Mouse (Mus musculus) olfactory bulb, adult 2 months (tissue): ENCODE data around the gene Trim12c. TPM values are rescaled to one million over a fixed set of nuclear protein-coding genes. Genes with fewer than 3 reads are reported as not detected.
"Not testable (repeated sequence)": the region's sequence is repeated elsewhere in the genome, so short reads cannot be mapped to it uniquely, and the experiment has no call there.

Experiments
- H3K27ac ChIP-seq: fragments of 200-500 bp; 2 replicates; pipeline ENCODE4 v1.5.1; 2012; ENCODE audit warnings: low read depth, low read length; ENCODE audit not compliant: insufficient read depth
- H3K4me1 ChIP-seq: fragments of 200-500 bp; 2 replicates; pipeline ENCODE4 v1.6.1; 2012; ENCODE audit warnings: low read length; ENCODE audit not compliant: control insufficient read depth, insufficient read depth
- H3K4me3 ChIP-seq: fragments of 200-500 bp; 2 replicates; pipeline ENCODE4 v1.5.1; 2012; ENCODE audit warnings: mild to moderate bottlenecking, low read depth, low read length, moderate library complexity; ENCODE audit not compliant: insufficient read depth
- CTCF ChIP-seq: fragments of 200-500 bp; IDR thresholded peaks from 2 replicates; pipeline ENCODE4 v1.5.1; 2012; ENCODE audit warnings: low read depth, mild to moderate bottlenecking, low read length, moderate library complexity; ENCODE audit not compliant: insufficient read depth
- POLR2A ChIP-seq: fragments of 200-500 bp; IDR thresholded peaks from 2 replicates; pipeline ENCODE4 v1.6.1; 2012; ENCODE audit warnings: mild to moderate bottlenecking, low read depth, low read length, moderate library complexity; ENCODE audit not compliant: insufficient read depth
- WGBS: fragments of 180-500 bp; shearing (Covaris S2); methylation state at CpG from one replicate; pipeline ENCODE4 v1.1.7; 2018; 5-methylcytosine and 5-hydroxymethylcytosine counted together
- polyA plus RNA-seq: library from polyadenylated mRNA; stranded (reverse); fragments of >200 nt; gene quantifications from 2 replicates; pipeline ENCODE4 v1.2.4, GENCODE M21; 2012; ENCODE audit warnings: low replicate concordance; ENCODE audit not compliant: missing spikeins, insufficient read depth, insufficient read length

Trim12c gene
- polyA plus RNA-seq, 1 experiment, result not detected

DNA sequence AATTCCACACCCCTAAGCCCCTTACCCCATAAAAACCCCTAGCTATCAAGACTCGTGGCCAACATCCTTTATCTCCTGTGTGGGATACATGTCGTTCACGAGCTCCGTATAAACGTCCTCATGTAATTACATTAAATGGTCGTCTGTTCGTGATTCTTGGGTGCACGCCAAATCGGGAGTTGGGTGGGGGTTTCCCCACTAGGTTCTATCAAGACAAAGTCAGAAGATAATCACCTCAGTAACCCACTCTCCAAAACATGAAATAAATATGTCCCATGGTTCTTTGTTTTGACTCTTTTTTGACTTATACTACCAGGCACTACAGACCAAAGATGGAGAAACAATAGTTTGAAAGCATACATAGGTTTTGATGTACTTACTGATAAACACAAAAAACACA lies 31.1 kb downstream of the Trim12c start:
- no peak overlapping the region for H3K27ac ChIP-seq
- H3K4me1 ChIP-seq, result no peaks in the 10 kb centered on the region
- WGBS, result 55% methylated on average over 9 of the region's 9 CpGs
- no peak overlapping the region for H3K4me3 ChIP-seq
- TF ChIP-seq CTCF (no peak), POLR2A (no peak)

DNA sequence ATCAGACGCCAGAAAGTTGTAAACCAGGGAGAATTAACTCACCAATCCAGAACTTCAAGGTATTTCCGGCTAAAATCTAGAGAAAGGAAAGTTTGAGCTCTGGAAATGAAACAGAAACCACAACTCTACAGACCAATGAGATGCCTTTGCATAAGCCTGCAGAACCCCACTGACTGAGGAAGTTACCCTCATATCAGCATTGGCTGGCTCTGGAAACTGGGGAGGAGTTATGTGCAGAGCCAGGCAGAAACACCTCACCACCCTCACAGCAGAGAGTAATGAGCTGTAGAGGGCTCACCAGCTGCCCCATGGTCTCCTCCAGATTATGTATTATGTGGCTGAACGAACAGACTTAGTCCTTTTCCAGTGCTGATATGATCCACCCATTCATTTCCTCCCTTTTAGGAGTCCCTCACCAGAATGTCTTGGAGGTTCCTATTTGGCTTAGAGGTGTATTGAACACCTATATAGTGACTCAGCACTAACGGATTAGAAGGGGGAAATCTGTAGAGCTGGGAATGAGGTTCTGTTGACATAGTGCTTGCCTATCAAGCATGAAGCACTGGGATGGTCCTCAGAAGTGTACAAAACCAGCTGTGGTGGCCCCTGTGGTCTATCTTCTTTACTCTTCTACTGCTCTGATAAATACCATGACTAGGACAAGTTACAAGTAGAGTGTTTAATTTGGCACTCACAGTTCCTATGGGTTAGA lies 37.6 kb downstream of the Trim12c start, which contains the start of gene Trim12a:
Gene Trim12a, minus strand, starts transcription at position 98 of the 712 bp plus-strand sequence.
- 30% methylated on average over 4 of the region's 4 CpGs for WGBS
- not testable (repeated sequence) for H3K27ac ChIP-seq, H3K4me1 ChIP-seq
- H3K4me3 ChIP-seq, result peak within 1 kb of the TSS; percentile 22

DNA sequence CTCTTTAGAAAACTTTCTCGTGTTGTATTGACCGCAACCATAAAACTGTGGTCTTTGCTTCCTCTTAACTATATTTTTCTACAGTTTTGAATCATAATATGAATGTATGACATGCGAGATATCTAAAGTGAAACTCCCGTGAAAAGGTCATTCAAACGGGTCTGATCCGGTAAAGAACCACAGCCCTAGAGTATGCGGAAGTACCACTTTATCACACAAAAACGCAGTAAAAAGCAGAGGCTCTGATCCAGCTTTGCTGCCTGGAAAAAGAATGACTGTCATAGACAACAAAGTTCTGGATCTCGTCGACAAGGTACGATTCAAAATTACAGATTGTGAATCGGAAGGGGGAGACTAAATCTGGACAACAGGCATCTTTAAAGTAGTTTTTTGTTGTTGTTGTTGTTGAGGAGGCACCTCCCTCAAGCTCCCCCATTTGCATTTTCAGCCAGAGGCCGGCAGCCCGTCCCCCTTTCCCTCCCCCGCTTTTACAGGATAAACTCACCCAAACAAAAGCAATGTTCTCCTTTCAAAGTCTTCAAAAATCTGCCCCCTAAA lies 38.3 kb downstream of the Trim12c start:
- TF ChIP-seq POLR2A (no peak), CTCF (no peak)
- H3K4me1 ChIP-seq, result no peaks in the 10 kb centered on the region
- H3K4me3 ChIP-seq, result peak overlapping the region; percentile 22
- WGBS, result 6% methylated on average over 15 of the region's 15 CpGs
- no peak overlapping the region for H3K27ac ChIP-seq

DNA sequence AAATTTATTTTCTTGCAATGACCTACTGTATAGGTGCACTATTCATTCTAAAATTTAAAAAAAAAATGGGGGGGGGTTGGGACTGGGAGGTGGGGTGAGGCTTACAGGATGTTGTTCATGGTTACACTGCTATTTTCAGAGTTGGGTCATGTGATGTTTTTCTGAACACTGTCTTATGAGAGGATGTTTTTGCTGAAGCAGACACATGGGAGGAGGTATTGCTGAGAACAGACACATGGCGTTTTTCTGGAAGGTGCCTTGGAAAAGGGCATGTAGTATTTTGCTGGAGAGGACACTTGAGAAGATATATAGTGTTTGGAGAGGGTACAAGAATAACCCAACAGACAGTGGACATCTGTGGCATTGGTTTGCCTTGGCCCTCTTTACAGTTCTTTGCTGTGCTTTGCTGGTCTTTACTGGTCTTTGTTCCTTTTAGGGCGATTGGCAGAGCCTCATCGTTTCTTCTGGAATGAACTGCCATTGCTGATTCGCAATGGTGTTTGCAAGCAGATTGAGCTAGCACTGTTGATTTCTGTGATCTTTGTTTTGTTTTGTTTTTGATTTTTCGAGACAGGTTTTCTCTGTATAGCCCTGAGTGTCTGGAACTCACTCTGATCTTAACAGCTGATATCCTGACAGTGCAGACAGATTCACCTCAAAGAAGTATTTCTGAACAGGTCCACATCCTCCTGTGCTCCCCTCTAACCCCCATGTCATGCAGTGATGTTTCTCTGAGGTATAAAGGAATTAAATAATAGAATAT lies 61.3 kb downstream of the Trim12c start:
- Histone ChIP-seq H3K4me1 (no peaks in the 10 kb centered on the region), H3K27ac (no peak overlapping the region), H3K4me3 (no peak overlapping the region)
- TF ChIP-seq CTCF, result no peak
- TF ChIP-seq POLR2A, result no peak
- WGBS, result 79% methylated on average over 5 of the region's 5 CpGs

DNA sequence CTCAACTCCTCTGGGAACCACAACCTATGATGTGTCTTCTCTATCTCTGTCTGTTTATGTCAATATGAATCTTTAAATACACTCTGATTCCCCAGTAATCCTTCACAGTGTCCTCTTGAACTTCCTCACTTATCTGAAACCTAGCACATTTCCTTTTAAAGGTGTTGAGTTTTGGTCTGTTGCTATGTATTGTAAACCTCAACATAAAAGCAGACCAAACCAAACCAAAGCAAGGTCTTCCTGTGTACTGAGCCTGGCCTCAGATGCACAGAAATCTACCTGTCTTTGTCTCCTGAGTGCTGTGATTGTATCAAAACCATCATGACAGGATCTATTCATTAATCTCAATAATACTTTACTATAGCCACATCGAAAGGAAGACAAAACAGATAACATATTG lies 62.5 kb downstream of the Trim12c start:
- Histone ChIP-seq H3K27ac (no peak overlapping the region), H3K4me3 (no peak overlapping the region), H3K4me1 (no peaks in the 10 kb centered on the region)
- TF ChIP-seq CTCF, result no peak
- WGBS, result 82% methylated on average over 1 of the region's 1 CpGs

Other genes starting within 250 kb of the Trim12c start
- not detected in 2 replicates for gene Olfr646, start 248.5 kb downstream of the Trim12c start, polyA plus RNA-seq
- not detected in 2 replicates for gene Ubqln5, start 223.5 kb downstream of the Trim12c start, polyA plus RNA-seq
- gene Olfr643, start 216.0 kb downstream of the Trim12c start, polyA plus RNA-seq, result not detected in 2 replicates
- gene Ubqln3, start 210.1 kb downstream of the Trim12c start, polyA plus RNA-seq, result not detected in 2 replicates
- gene Ubqlnl, start 202.8 kb downstream of the Trim12c start, polyA plus RNA-seq, result not detected in 2 replicates
- gene Olfm5, start 188.5 kb downstream of the Trim12c start, polyA plus RNA-seq, result not detected in 2 replicates
- gene Olfr648, start 170.0 kb downstream of the Trim12c start, polyA plus RNA-seq, result not detected in 2 replicates
- not detected in 2 replicates for gene Olfr649, start 157.4 kb downstream of the Trim12c start, polyA plus RNA-seq
- not detected in 2 replicates for gene Trim6, start 134.6 kb downstream of the Trim12c start, polyA plus RNA-seq
- gene Trim34a, start 108.9 kb downstream of the Trim12c start, polyA plus RNA-seq, result not detected in 2 replicates
- not detected in 2 replicates for gene Trim5, start 65.3 kb downstream of the Trim12c start, polyA plus RNA-seq
- gene Trim12a, start 37.9 kb downstream of the Trim12c start, polyA plus RNA-seq, result not detected in 2 replicates
- not detected in 2 replicates for gene Trim34b, start 23.9 kb downstream of the Trim12c start, polyA plus RNA-seq
- not detected in 2 replicates for gene Trim30b, start 16.5 kb upstream of the Trim12c start, polyA plus RNA-seq
- gene Trim30c, start 47.5 kb upstream of the Trim12c start, polyA plus RNA-seq, result not detected in 2 replicates
- not detected in 2 replicates for gene Trim30a, start 111.8 kb upstream of the Trim12c start, polyA plus RNA-seq
- not detected in 2 replicates for gene Trim30d, start 154.5 kb upstream of the Trim12c start, polyA plus RNA-seq
- gene Olfr651, start 196.8 kb upstream of the Trim12c start, polyA plus RNA-seq, result not detected in 2 replicates
- gene Olfr652, start 207.5 kb upstream of the Trim12c start, polyA plus RNA-seq, result not detected in 2 replicates
- not detected in 2 replicates for gene Olfr653, start 224.0 kb upstream of the Trim12c start, polyA plus RNA-seq
- not detected in 2 replicates for gene Olfr654, start 233.7 kb upstream of the Trim12c start, polyA plus RNA-seq
- gene Olfr655, start 248.4 kb upstream of the Trim12c start, polyA plus RNA-seq, result not detected in 2 replicates